Mouse (Mus musculus) lung, embryonic 14.5 days (tissue): Measurements from ENCODE around the gene Pdlim5. TPM values are rescaled to one million over a fixed set of nuclear protein-coding genes. Genes with fewer than 3 reads are reported as not detected.

Experiments used
- ATAC-seq: fragments of 200-750 bp; cut with Nextera tagmentation; 2 replicates; pipeline ENCODE4 v1.8.0; 2017; ENCODE audit warnings: mild to moderate bottlenecking, moderate TSS enrichment, moderate library complexity; ENCODE audit not compliant: insufficient read depth
- DNase-seq: peaks from one replicate; pipeline ENCODE4 v3.0.0-alpha.2; 2015
- H3K27ac ChIP-seq: fragments of 300-500 bp; sonication (generic); 2 replicates; pipeline ENCODE4 v1.5.1; 2014; ENCODE audit warnings: low read depth, mild to moderate bottlenecking, moderate library complexity
- H3K27me3 ChIP-seq: fragments of 300-500 bp; sonication (generic); 2 replicates; pipeline ENCODE4 v1.6.1; 2014; ENCODE audit warnings: low read length, control low read depth; ENCODE audit not compliant: insufficient read depth
- H3K36me3 ChIP-seq: fragments of 300-500 bp; sonication (generic); 2 replicates; pipeline ENCODE4 v1.6.1; 2014; ENCODE audit warnings: control low read depth; ENCODE audit not compliant: insufficient read depth
- H3K4me1 ChIP-seq: fragments of 300-500 bp; sonication (generic); 2 replicates; pipeline ENCODE4 v1.6.1; 2014; ENCODE audit warnings: antibody characterized with exemption, control low read depth; ENCODE audit not compliant: insufficient read depth
- H3K4me2 ChIP-seq: fragments of 300-500 bp; sonication (generic); 2 replicates; pipeline ENCODE4 v1.6.1; 2014; ENCODE audit warnings: mild to moderate bottlenecking
- H3K4me3 ChIP-seq: fragments of 300-500 bp; sonication (generic); 2 replicates; pipeline ENCODE4 v1.5.1; 2014; ENCODE audit warnings: low read depth, low read length
- H3K9ac ChIP-seq: fragments of 300-500 bp; sonication (generic); 2 replicates; pipeline ENCODE4 v1.6.1; 2014
- H3K9me3 ChIP-seq: fragments of 300-500 bp; sonication (generic); 2 replicates; pipeline ENCODE4 v1.6.1; 2016; ENCODE audit warnings: low read depth, low read length, control low read depth
- CTCF ChIP-seq: IDR thresholded peaks from 2 replicates; pipeline ENCODE4 v1.5.1; 2016; ENCODE audit warnings: antibody characterized with exemption, low read depth
- WGBS: fragments of 180-500 bp; shearing (Covaris S2); extraction: QIAGEN DNeasy Blood & Tissue Kit; methylation state at CpG from one replicate; pipeline ENCODE4 v1.1.7; 2014; 5-methylcytosine and 5-hydroxymethylcytosine counted together
- polyA plus RNA-seq: library from polyadenylated mRNA; unstranded; fragments of >200 nt; fragmentation: Nextera tagmentation; extraction: Ambion mirVana; gene quantifications from 2 replicates; pipeline ENCODE4 v1.2.1, GENCODE M21; 2014

Pdlim5 gene
- polyA plus RNA-seq, 1 experiment from 2014 or later = 19.0 TPM

- Histone ChIP-seq H3K27ac (no peak overlapping the region), H3K9me3 (no peaks in the 10 kb centered on the region), H3K9ac (no peak overlapping the region), H3K27me3 (no peaks in the 10 kb centered on the region), H3K36me3 (no peaks in the 10 kb centered on the region), H3K4me3 (no peak overlapping the region), H3K4me1 (0 out of 2 replicates have a peak, but pooled peaks cover 2% of the 10 kb centered on the region), H3K4me2 (no peak overlapping the region)
- ATAC-seq (no peak), DNase-seq (no peak)
- no peak for TF ChIP-seq CTCF
- WGBS = 50% methylated on average over 6 of the region's 6 CpGs
Observed at GRCm38 (mm10) chr3:142323592-142323991, 71.9 kb downstream of the Pdlim5 start.

- H3K36me3 ChIP-seq = no peaks in the 10 kb centered on the region
Observed at GRCm38 (mm10) chr3:142321930-142322329, 73.6 kb downstream of the Pdlim5 start.

GRCm38 (mm10) chr3:142318147-142318546 lies 77.3 kb downstream of the Pdlim5 start:
- Histone ChIP-seq H3K27me3 (no peaks in the 10 kb centered on the region), H3K9me3 (no peaks in the 10 kb centered on the region), H3K4me1 (0 out of 2 replicates have a peak, but pooled peaks cover 2% of the 10 kb centered on the region), H3K27ac (0 out of 2 replicates have a peak overlapping the region, but pooled peaks have one; percentile 33), H3K9ac (no peak overlapping the region), H3K4me2 (no peak overlapping the region), H3K4me3 (no peak overlapping the region), H3K36me3 (no peaks in the 10 kb centered on the region)
- 44% methylated on average over 2 of the region's 2 CpGs for WGBS
- DNase-seq = peak; percentile 79
- TF ChIP-seq CTCF = no peak
- ATAC-seq = peak; percentile 91; the same call in 1 of the 2 replicates

More at GRCm38 (mm10) chr3:142321930-142322329, 73.6 kb downstream of the Pdlim5 start:
- DNase-seq (peak; percentile 56), ATAC-seq (no peak)
- no peaks in the 10 kb centered on the region for H3K9me3 ChIP-seq
- no peak for TF ChIP-seq CTCF
- H3K27me3 ChIP-seq = no peaks in the 10 kb centered on the region
- H3K9ac ChIP-seq = no peak overlapping the region
- WGBS = 44% methylated on average over 6 of the region's 6 CpGs
- H3K4me2 ChIP-seq = no peak overlapping the region
- no peak overlapping the region for H3K27ac ChIP-seq
- no peak overlapping the region for H3K4me3 ChIP-seq
- H3K4me1 ChIP-seq = 0 out of 2 replicates have a peak, but pooled peaks cover 2% of the 10 kb centered on the region

- Histone ChIP-seq H3K9ac (no peak overlapping the region), H3K9me3 (no peaks in the 10 kb centered on the region), H3K27ac (no peak overlapping the region), H3K4me2 (no peak overlapping the region), H3K27me3 (no peaks in the 10 kb centered on the region), H3K4me3 (no peak overlapping the region), H3K36me3 (no peaks in the 10 kb centered on the region), H3K4me1 (no peaks in the 10 kb centered on the region)
- DNase-seq (no peak), ATAC-seq (no peak)
- 53% methylated on average over 2 of the region's 2 CpGs for WGBS
- TF ChIP-seq CTCF = no peak
Observed at GRCm38 (mm10) chr3:142316138-142316740, 79.3 kb downstream of the Pdlim5 start.

GRCm38 (mm10) chr3:142311075-142311474 lies 84.4 kb downstream of the Pdlim5 start:
- Histone ChIP-seq H3K4me3 (no peak overlapping the region), H3K36me3 (no peaks in the 10 kb centered on the region), H3K4me1 (no peaks in the 10 kb centered on the region), H3K27me3 (no peaks in the 10 kb centered on the region), H3K27ac (no peak overlapping the region), H3K4me2 (no peak overlapping the region), H3K9ac (no peak overlapping the region), H3K9me3 (no peaks in the 10 kb centered on the region)
- 57% methylated on average over 2 of the region's 2 CpGs for WGBS
- ATAC-seq (no peak), DNase-seq (no peak)
- no peak for TF ChIP-seq CTCF

GRCm38 (mm10) chr3:142310446-142310845 lies 85.0 kb downstream of the Pdlim5 start:
- Histone ChIP-seq H3K4me1 (no peaks in the 10 kb centered on the region), H3K27ac (no peak overlapping the region), H3K27me3 (no peaks in the 10 kb centered on the region), H3K36me3 (no peaks in the 10 kb centered on the region), H3K9ac (no peak overlapping the region), H3K4me3 (no peak overlapping the region), H3K9me3 (no peaks in the 10 kb centered on the region), H3K4me2 (no peak overlapping the region)
- no peak for TF ChIP-seq CTCF
- ATAC-seq = no peak
- 45% methylated on average over 2 of the region's 2 CpGs for WGBS
- DNase-seq = no peak

- Histone ChIP-seq H3K27ac (no peak overlapping the region), H3K9me3 (no peaks in the 10 kb centered on the region), H3K9ac (no peak overlapping the region), H3K4me2 (no peak overlapping the region), H3K36me3 (no peaks in the 10 kb centered on the region), H3K4me3 (no peak overlapping the region), H3K27me3 (no peaks in the 10 kb centered on the region), H3K4me1 (no peaks in the 10 kb centered on the region)
- TF ChIP-seq CTCF = no peak
- WGBS = 80% methylated on average over 7 of the region's 7 CpGs
- DNase-seq = no peak
- ATAC-seq = peak; percentile 38; the same call in 1 of the 2 replicates
Observed at GRCm38 (mm10) chr3:142295287-142295676, 100.2 kb downstream of the Pdlim5 start.
